Mouse (Mus musculus): ENCODE results near the gene Plvap.

DNA sequence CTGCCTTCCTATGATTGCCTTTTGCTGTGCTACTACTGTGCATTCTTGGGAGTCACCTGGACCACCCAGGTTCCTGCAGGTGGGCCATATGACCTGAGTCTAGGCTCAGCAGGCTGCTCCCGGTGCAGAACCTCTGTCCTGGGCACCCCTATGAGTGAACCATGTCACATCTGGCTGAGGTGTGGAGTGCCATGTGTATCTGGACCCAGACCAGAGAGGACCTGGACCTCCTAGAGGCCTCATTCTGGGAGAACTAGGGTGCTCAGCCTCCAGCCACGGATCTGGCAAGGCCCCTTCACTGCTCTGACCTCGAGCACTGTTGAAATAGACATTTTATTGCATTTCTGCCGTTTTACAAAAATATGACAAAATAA lies 35.9 kb downstream of the Plvap start:
- TF ChIP-seq CTCF (IDR thresholded peaks at IDR 0.05; ENCODE audit: control insufficient read depth, insufficient read depth, low read length) (no peak), POLR2A (IDR thresholded peaks at IDR 0.05; ENCODE audit: borderline replicate concordance, control insufficient read depth, low read depth, low read length) (no peak)

Measured in bone marrow, adult 2 months (tissue).